Mouse (Mus musculus) kidney, adult 9 months (tissue): ENCODE measurements around the gene Tldc2.

Experiments used
- DNase-seq: peaks from one replicate; pipeline ENCODE4 v3.0.0; 2022

Gene Tldc2

GRCm38 (mm10) chr2:157129096-157129495 lies 42.2 kb downstream of the Tldc2 start:
- no peak for DNase-seq

- no peak for DNase-seq
Measured at GRCm38 (mm10) chr2:157129601-157130164, 42.8 kb downstream of the Tldc2 start.

GRCm38 (mm10) chr2:157130813-157131514 lies 44.1 kb downstream of the Tldc2 start:
- DNase-seq, result peak; percentile 62

- DNase-seq, result no peak
Measured at GRCm38 (mm10) chr2:157132086-157132485, 45.2 kb downstream of the Tldc2 start.

GRCm38 (mm10) chr2:157132686-157133540 lies 46.1 kb downstream of the Tldc2 start:
- DNase-seq, result no peak

GRCm38 (mm10) chr2:157133769-157134478 lies 47.1 kb downstream of the Tldc2 start:
- DNase-seq, result no peak

GRCm38 (mm10) chr2:157134479-157134931 lies 47.6 kb downstream of the Tldc2 start:
- DNase-seq, result no peak

- peak; percentile 96 for DNase-seq
Measured at GRCm38 (mm10) chr2:157135014-157135413, 48.2 kb downstream of the Tldc2 start, which contains the start of gene Samhd1. TSS of gene Samhd1 (minus strand) at chr2:157135265.

GRCm38 (mm10) chr2:157135529-157136120 lies 48.8 kb downstream of the Tldc2 start:
- no peak for DNase-seq

- DNase-seq, result no peak
Measured at GRCm38 (mm10) chr2:157136176-157136575, 49.3 kb downstream of the Tldc2 start.

GRCm38 (mm10) chr2:157136646-157137045 lies 49.8 kb downstream of the Tldc2 start:
- DNase-seq, result no peak

- DNase-seq, result no peak
Measured at GRCm38 (mm10) chr2:157137959-157138731, 51.3 kb downstream of the Tldc2 start.

GRCm38 (mm10) chr2:157138808-157139207 lies 52.0 kb downstream of the Tldc2 start:
- DNase-seq, result no peak

GRCm38 (mm10) chr2:157139251-157139802 lies 52.5 kb downstream of the Tldc2 start:
- DNase-seq, result no peak

GRCm38 (mm10) chr2:157141962-157142361 lies 55.1 kb downstream of the Tldc2 start:
- no peak for DNase-seq

GRCm38 (mm10) chr2:157144132-157144531 lies 57.3 kb downstream of the Tldc2 start:
- DNase-seq, result no peak

- DNase-seq, result no peak
Measured at GRCm38 (mm10) chr2:157145173-157145572, 58.3 kb downstream of the Tldc2 start.
